Mouse (Mus musculus) embryo, embryonic 10 days (tissue): ENCODE data around the gene Tmem115.

Experiments
- DNase-seq: peaks from one replicate; pipeline ENCODE4 v3.0.0-alpha.2; 2015; ENCODE audit warnings: low spot score

Gene Tmem115

DNA sequence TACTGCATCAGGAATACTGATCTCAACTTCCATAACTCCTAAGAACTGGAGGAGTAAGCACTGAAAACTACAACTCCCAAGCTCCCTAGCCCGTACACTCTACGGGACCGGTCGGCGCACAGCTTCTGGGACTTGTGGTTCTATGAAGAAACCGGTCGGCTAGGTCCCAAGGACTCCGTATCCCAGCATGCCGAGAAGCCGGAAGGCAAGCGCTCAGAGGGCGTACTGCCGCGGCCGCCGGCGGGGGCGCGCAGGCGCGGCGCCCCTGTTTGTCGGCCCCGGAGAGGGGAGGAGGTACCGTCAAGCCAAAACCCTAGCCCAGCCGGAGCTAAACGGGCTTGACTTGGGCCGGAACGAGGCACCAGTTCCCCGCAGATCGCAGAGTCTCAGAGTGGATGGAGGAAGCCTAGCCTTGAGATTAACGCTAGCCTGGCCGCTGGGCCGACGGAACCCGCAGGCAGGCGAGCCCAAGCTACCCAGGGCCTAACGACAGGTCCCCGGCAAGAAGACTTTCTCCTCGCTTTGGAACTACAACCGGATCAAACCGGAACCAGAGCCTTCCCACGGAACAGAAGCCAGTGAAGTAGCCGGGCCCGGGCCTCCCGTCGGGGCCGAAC, at the start of gene Tmem115:
TSS of gene Tmem115 (plus strand) at position 155 of the 617 bp plus-strand sequence.
- DNase-seq, result peak; percentile 98

DNA sequence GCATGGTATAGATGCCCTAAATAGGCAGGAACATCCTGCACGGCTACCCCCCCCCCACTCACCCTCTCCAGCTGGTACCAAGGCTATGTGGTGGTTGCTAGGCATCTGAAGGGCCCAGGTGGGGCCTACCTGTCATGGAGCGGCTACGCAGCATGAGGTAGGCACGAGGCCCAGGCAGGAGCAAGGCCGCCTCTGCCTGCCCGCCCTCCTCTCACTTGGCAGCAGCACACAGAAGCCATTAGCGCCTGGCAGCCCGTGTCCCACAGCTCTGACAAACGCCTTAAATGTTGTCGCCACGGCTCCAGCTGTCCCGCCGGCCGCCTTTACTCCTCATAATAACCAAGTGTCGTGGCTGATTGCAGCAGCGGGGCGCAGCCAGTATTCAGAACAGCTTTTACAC, 49.4 kb upstream of the Tmem115 start:
- no peak for DNase-seq

DNA sequence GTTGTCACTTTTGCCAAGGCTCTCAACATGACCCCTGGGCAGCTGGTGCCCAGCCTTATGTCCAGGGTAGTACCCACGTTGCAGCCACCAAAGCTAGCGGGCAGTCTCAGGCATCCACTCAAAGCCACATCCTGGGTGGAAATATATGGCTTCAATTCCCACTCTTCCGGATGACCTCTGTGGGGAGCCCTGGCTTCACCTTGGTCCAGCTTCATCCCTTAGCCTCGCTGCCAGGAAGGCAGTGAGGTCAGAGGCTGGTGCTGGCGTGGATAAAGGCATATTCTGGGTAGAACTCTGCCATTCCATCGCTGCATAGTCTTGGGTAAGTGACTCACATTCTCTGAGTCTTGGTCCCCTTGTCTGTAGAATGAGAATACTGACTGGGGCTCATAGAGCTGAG, 49.0 kb upstream of the Tmem115 start:
- no peak for DNase-seq

DNA sequence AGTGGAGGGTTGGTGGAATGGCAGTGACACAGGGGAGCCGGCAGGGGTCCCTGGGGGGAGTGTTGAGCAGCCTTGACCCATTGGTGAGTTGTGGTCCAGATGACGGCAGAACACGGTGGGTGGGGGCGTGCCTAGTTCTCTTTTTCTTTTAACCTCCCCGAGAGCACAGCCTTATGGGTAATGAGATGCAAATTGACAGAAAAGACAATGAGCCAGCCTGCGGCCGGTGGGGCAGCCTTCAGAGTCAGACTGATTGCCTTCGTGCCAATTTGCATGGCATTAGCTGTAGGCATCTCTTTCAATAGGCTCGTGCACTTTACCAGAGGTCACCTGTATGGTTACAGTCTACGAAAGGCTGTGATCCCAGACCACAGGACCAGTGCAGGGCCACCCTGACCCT, 47.7 kb upstream of the Tmem115 start:
- DNase-seq, result no peak

DNA sequence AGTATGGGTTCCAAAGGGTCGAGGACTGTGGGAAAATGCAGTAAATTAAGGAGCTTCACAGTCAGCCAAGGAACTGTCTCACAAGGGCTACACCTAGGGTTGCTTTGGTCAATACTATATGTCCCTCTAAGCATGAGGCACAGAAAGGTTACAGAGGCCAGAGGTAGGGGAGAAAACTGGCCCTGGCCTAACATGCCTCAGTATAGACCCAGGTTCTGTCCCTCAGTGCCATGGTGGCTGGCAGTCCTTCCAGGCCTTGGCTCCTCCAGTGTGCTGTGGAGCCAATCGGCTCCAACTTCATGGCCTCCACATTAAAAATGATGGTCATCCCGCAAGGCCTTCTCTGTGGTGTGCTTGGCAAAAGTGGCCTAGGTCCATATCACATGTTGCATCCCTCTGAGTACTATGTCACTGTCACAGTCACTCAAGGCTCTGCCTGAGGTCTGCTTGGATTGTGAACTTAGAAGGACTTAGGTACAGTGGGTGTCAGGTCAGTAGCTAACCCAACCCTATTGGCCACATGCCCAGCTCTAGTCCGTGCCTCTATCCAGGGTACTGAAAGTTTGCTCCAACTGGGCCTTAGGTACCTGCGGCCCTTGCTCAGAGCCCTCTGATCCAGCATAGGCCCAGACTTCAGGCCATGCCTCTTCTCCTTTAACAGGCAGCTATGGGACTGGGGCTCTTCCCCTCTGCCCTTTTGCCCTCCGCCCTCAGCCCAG, 47.1 kb upstream of the Tmem115 start:
- peak; percentile 71 for DNase-seq

DNA sequence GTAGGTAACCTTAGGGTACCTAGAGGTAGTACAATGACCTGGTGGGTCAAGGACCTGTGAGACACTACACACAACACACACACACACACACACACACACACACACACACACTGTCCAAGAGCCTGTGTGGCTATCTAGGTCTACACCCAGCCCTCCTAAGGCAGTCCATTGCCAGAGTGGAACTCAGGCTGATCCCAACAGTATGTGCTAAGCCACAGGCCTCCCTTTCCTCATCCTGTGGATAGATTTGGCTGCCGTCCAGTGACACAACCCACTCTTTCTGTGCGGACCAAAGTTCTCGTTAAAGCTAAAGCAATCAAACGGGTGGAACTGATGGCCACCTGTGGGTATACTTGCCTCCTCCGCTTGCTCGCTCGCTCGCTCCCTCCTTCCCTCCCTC, 43.6 kb upstream of the Tmem115 start:
- no peak for DNase-seq

DNA sequence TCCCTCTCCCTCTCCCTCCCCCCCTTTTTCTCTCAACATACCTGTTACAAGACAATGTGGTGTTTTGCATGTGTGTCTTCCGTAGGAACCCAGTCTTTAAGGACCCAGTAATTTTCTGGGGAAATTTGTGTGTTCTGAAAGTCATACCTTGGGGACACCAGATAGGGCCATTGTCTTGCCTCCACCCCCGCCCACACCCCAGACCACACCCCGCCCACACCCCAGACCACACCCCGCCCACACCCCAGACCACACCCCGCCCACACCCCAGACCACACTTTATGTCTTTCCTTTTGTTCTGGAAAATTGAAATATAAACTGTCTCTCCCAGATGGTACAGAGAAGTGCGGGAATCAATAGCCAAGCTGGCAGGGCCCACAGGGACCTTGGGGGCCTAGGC, 43.1 kb upstream of the Tmem115 start:
- DNase-seq, result no peak

DNA sequence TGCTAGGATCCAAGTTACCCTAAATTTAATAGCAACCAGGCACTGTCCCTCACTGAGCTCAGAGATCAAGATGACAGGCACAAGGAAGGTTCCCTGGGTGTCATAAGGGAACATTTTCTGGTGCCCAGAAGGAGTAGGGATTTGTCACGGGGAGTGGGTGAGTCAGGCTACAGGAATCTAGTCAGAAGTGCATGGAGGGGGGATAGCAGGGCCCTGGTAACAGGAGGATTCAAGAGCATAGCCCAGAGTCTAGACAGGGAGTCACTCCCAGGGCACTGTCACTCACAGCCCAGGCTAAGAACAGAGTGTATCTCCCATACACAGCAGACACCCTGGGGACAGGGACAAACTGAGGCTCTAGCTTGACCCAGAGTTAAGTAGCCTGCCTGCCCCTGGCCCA, 40.2 kb upstream of the Tmem115 start:
- DNase-seq, result no peak

DNA sequence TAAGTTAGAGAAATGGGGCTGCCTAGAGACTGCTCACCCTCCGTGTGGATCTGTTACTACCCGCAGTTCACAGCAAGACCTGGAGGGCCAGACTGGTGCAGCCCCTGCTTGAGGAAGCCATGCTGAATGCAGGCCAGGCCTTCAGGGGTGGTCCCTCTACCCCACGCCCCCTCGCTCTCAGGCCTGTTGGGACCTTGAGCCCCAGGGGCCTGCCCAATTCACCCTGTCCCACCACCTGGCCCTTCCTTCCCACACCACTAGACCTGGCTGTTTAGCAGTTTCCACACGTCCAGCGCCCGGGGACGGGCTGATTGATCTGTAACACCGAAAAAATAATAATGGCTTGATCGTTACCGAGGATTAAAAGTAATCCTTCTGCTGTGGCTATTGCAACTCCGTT, 39.5 kb upstream of the Tmem115 start:
- no peak for DNase-seq

DNA sequence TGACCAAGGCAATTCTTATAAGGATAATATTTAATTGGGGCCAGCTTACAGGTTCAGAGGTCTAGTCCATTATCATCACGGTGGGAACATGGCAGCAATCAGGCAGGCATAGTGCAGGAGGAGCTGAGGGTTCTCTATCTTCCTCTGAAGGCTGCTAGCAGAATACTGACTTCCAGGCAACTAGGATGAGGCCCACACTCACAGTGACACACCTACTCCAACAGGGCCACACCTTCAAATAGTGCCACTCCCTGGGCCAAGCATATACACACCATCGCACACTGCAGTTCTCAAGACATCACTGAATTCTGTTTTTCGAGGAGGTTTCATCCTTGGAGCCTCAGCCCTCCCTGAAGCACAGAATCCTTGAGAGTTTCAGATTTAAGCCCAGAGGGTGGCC, 37.4 kb upstream of the Tmem115 start:
- no peak for DNase-seq

DNA sequence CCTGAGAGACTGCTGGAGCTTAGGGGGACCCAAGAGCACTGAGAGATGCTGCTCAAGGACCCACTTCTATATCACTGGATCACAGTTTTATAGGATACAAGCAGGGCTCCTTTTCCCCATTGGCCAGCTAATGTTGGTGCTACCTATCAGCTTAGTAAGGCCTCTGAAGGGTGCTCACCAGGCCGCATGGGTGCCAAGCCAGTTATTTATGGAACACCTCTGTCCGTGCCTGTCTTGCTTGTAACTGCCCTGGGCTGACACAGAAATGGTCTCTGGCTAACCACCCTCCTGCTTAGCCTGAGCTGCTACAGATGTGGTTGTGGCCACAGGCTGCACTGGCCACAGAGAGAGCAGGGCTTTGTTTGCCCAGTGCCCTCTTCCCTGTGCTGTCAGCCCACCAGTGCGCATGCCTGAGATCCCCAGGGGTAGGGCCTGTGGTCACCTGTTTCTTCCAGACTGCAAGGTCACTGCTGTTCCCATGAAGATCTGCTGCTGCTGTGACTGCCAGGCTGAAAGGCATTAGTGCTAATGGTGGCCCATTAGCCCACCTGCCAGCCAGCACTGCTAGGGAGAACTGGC, 32.9 kb upstream of the Tmem115 start:
- DNase-seq, result no peak

DNA sequence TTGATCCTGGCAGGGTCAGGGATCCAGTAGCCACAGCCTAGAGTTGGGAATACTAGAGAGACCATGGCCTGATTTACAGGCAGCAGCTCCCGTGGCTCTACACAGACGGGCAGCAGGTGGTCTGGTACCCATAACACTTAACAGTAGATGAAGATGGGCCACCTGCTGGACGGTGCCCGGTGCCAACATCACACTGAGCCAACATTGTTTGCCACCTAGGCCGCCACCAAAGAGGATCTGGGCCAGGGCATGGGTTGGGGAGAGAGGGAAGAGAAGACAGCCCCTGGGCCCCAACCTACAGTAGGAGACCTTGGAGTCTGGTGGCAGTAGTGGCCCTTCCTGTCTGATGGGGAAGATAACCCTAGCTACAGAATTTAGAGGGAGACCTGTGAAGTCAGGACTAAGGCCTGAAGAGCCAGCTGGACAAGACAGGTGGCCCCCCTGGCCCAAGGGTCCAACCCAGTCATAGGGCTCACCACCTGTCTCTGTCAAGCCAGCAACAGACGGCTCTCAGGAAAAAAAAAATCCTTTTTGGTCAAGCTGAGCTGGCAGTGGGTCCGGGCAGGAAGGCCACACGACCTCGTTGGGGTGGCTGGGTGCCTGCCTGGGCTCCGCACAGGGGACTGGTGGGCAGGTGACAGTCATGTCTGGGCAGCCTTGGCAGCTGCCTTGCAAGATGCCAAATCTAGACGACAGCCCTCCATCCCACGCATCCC, 31.5 kb upstream of the Tmem115 start:
- DNase-seq, result no peak

DNA sequence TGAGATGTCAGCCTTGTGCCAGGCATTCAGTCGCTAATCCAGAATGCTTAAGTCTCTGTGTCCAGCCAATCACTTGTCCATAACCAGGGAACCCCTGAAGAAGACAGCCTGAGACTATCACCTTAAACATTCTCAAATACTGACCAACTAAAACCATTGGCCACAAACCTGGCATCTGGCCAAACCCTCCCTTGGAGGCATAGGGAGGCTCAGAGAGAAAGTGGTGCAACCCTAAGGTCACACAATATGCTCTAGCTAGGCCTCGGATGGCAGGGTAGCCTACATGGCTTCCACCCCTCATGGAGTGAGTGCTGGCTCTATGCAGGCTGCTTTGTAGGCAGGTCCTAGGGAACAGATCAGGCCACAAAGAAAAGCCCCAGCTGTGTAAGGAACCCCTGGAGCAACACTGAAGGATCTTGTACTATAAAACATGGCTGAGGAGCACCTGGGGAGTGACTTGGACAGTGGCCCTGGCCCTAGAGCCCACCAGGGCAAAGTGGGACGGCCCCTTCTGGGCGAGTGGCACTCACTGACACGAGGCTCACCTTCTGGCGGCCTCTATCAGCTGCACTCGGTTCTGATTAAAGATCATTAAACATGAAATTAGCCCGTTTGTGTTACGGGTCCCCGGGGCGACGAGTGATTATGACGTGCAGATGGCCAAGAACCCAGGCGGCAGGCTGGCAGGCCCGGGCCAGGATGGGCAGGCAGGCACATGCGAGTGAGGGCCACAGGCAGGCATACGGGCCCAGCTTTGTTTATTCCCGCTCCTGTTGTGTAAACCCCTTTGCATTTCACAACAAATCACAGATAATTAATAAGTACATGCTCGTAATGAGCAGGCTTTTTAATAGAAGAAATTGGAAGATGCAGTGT, 28.8 kb upstream of the Tmem115 start:
- no peak for DNase-seq

DNA sequence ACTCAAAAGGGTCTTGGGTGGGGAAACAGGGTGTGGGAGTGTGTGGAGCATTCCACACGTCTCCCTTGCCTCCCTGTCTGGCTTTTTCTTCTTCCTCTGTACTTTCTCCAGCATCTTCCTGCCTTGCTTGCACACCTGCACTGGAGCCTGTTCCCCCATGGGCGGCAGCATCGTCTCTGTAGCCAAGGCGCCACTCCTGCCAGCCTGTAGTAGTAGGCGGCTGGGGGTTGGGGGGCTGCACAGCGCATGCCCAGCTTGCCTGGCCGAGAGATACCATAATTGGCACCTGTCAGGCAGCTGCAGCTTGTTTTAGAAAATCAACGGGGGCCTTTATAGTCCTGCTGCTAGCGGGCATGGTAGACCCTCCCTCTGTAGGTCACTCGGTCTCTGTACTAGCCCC, 25.5 kb upstream of the Tmem115 start:
- DNase-seq, result no peak

DNA sequence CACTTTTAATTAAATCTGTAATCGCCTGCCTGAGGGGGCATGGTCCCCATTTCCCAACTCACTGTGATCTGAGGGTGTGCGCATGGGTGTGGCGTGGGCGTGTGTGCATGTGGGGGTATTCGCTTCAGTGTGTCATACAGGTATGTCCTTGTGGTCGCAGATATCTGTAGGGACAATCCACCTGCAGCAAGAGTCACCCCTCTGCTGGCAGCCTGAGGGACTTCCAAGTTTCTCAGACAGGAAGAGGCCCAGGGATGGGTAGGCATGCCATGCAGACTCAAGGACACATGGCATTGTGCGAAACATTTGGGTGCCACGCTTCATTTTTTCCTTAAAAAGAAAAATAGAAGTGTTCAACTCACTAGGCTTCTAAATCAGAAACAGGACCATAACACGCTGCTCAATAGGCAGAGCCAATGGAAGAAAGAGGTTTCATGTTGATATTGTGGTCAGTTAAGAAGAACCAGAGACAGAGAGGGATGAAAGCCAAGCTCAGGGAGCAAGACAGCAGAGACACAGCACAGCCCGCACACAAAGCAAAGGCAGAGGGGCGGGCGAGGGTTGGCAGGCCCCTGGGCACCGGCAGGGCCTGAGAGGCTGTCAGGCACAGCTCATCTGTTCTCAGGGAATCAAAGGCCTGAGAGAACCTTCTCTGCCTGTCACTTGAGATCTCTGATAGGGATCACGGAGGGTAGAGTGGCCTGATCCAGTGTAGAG, 23.2 kb upstream of the Tmem115 start:
- DNase-seq, result no peak

DNA sequence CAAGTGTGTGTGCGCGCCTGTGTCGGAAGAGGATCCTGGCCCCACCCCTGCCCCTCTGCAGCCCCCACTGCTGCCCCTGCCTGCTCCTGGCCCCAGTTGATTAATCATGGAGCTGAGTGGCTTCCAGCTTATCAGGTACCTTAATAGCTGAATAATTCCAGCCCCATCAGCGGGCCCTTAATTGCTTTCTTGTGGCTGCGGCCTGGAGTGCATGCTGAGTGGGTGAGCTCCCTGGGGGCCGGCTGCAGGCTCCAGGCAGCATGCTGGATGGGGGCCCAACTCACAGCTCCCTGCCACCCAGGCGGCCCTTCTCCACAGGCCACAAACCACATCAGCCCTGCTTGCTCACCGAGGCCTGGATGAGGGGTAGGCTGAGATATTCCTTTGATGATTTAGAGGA, 22.3 kb upstream of the Tmem115 start:
- no peak for DNase-seq

DNA sequence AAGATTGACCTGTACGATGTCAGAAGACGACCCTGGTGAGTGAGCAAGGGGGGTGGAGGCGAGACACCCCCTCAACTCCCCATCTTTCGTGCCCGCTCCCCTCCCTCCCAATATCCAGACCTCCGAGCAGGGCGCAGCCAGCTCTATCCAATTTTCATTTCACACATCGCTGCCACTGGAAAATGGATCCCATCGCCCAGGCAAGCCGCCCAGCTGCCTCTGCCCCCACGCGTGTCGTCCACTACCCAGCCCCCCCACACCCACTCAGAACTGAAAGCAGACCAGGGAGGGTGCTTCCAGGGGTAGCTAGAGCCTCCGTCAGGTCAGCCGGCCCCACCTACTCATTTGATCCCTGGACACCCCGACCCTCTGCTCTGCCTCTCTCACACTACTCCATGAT, 21.4 kb upstream of the Tmem115 start:
- DNase-seq, result no peak

DNA sequence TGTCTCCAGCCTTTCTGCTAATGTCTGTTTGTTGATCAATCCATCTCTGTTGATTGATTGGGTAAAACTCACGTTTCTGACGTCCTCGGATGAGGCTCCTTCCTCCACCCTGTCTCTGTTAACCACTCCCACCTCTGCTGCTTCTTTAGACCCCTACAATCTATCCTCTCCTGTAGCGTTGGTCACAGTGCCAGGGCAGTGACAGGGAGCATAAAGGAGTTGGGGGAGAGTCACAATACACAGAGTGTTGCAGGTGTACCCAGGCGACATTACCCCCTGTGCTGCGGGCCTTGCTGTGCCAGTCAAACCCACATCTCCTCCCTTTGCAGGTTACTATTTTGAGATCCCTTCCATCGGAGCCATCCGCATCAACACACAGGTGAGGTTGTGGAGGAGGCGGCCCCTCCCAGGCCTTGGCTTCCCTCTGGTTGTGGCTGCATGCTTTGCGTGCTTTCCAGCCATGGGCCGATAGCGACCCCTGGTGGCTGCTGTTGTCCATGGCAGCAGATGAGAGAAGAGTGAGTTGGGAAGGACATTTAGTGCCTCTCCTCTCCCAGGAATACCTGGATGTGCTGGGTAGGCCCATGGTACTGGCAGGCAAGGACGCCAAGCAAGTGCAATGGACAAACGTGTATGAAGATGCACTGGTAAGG, 19.3 kb upstream of the Tmem115 start:
- DNase-seq, result peak; percentile 84

DNA sequence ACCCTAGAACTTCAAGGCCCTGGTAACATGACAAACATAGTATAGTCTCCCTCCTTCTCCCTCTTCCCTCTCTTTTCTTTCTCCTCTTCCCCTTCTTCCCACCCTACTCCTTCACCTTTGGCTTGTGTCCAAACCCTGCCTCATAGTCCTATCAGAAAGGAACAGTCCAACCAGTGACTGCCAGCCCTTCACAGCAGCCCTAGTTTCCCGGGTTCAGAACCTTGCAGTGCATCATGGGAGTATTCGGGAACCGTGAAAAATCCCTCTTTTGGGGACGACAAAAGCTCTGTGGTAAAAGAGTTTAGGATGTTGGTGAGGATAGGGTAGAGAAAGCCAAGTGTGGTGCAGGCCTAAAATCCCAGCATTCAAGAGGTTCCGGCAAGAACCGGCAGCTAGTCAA, 13.4 kb upstream of the Tmem115 start:
- DNase-seq, result no peak

DNA sequence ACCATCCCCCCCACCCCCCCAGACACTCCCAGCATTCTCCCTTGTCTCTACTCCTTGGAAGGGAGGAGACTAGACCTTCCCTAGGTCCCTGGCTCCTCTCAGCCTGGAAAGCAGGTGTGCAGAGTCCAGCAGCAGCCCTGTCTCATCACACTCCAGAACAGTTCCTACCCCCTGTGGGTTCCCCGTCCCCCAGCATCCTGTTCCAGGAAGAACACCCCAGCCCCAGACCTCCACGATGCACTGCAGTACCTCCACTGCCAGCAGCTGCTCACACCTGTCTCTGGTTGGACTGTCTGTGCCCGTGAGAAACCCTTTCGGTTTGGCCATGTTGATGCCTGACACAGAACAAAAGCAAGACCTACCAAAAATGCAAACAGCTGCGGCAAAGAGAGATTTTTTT, 12.6 kb upstream of the Tmem115 start:
- no peak for DNase-seq
